Mouse (Mus musculus) neural tube, embryonic 12.5 days (tissue): ENCODE results near the gene Iqcd. TPM values are rescaled to one million over a fixed set of nuclear protein-coding genes. Genes with fewer than 3 reads are reported as not detected.

ENCODE experiments used
- ATAC-seq: fragments of 200-750 bp; cut with Nextera tagmentation; 2 replicates; pipeline ENCODE4 v1.8.0; 2017; ENCODE audit warnings: low read depth, mild to moderate bottlenecking, moderate TSS enrichment, moderate library complexity; ENCODE audit not compliant: low FRiP score
- H3K27ac ChIP-seq: fragments of 300-500 bp; sonication (generic); 2 replicates; pipeline ENCODE4 v1.5.1; 2016
- H3K27me3 ChIP-seq: fragments of 300-500 bp; sonication (generic); replicated peaks from 2 replicates; pipeline ENCODE4 v1.6.1; 2016; ENCODE audit warnings: mild to moderate bottlenecking
- H3K36me3 ChIP-seq: fragments of 300-500 bp; sonication (generic); 2 replicates; pipeline ENCODE4 v1.6.1; 2016; ENCODE audit warnings: mild to moderate bottlenecking
- H3K4me1 ChIP-seq: fragments of 300-500 bp; sonication (generic); 2 replicates; pipeline ENCODE4 v1.6.1; 2016
- H3K4me2 ChIP-seq: fragments of 300-500 bp; sonication (generic); replicated peaks from 2 replicates; pipeline ENCODE4 v1.6.1; 2016; ENCODE audit warnings: mild to moderate bottlenecking
- H3K4me3 ChIP-seq: fragments of 300-500 bp; sonication (generic); 2 replicates; pipeline ENCODE4 v1.5.1; 2016
- H3K9ac ChIP-seq: fragments of 300-500 bp; sonication (generic); 2 replicates; pipeline ENCODE4 v1.6.1; 2016; ENCODE audit warnings: mild to moderate bottlenecking
- H3K9me3 ChIP-seq: fragments of 300-500 bp; sonication (generic); 2 replicates; pipeline ENCODE4 v1.6.1; 2016; ENCODE audit warnings: mild to moderate bottlenecking
- WGBS: fragments of 180-500 bp; shearing (Covaris S2); methylation state at CpG from one replicate; pipeline ENCODE4 v1.1.7; 2016; 5-methylcytosine and 5-hydroxymethylcytosine counted together
- polyA plus RNA-seq: library from polyadenylated mRNA; unstranded; fragments of >200 nt; fragmentation: Nextera tagmentation; extraction: Ambion mirVana; gene quantifications from 2 replicates; pipeline ENCODE4 v1.2.1, GENCODE M21; 2016

Iqcd gene
- polyA plus RNA-seq, 1 experiment from 2014 or later, result 0.70 TPM

GRCm38 (mm10) chr5:120576781-120577301 lies 12.0 kb upstream of the Iqcd start:
- H3K4me1 ChIP-seq, result peaks cover 40% of the 10 kb centered on the region
- WGBS, result 79% methylated on average over 11 of the region's 11 CpGs

GRCm38 (mm10) chr5:120577935-120578441 lies 10.8 kb upstream of the Iqcd start:
- Histone ChIP-seq H3K9ac (no peak overlapping the region), H3K27me3 (no peaks in the 10 kb centered on the region), H3K4me3 (no peak overlapping the region), H3K27ac (no peak overlapping the region), H3K4me2 (0 out of 2 replicates have a peak overlapping the region, but pooled peaks have one; percentile 12), H3K9me3 (no peaks in the 10 kb centered on the region), H3K36me3 (peaks cover 7% of the 10 kb centered on the region), H3K4me1 (peaks cover 40% of the 10 kb centered on the region)
- 48% methylated on average over 10 of the region's 10 CpGs for whole genome bisulfite sequencing
- ATAC-seq, result no peak

More at GRCm38 (mm10) chr5:120576781-120577301, 12.0 kb upstream of the Iqcd start:
- Histone ChIP-seq H3K27me3 (no peaks in the 10 kb centered on the region), H3K27ac (no peak overlapping the region), H3K9ac (no peak overlapping the region), H3K4me2 (no peak overlapping the region), H3K36me3 (peaks cover under 1% of the 10 kb centered on the region; the same call in 1 of the 2 replicates), H3K9me3 (no peaks in the 10 kb centered on the region), H3K4me3 (no peak overlapping the region)
- ATAC-seq, result no peak

- Histone ChIP-seq H3K36me3 (peaks cover 13% of the 10 kb centered on the region), H3K27ac (peak overlapping the region; percentile 23; the same call in 1 of the 2 replicates), H3K27me3 (no peaks in the 10 kb centered on the region), H3K4me3 (no peak overlapping the region), H3K9me3 (no peaks in the 10 kb centered on the region), H3K4me2 (peak overlapping the region; percentile 38), H3K9ac (no peak overlapping the region), H3K4me1 (peaks cover 40% of the 10 kb centered on the region)
- WGBS, result 58% methylated on average over 12 of the region's 12 CpGs
- no peak for ATAC-seq
Measured at GRCm38 (mm10) chr5:120578504-120579081, 10.2 kb upstream of the Iqcd start.

GRCm38 (mm10) chr5:120579211-120579897 lies 9.5 kb upstream of the Iqcd start:
- Histone ChIP-seq H3K9ac (0 out of 2 replicates have a peak overlapping the region, but pooled peaks have one; percentile 5), H3K4me3 (no peak overlapping the region), H3K27me3 (no peaks in the 10 kb centered on the region), H3K36me3 (peaks cover 21% of the 10 kb centered on the region), H3K4me1 (peaks cover 40% of the 10 kb centered on the region), H3K4me2 (peak overlapping the region; percentile 38), H3K27ac (peak overlapping the region; percentile 23; the same call in 1 of the 2 replicates), H3K9me3 (no peaks in the 10 kb centered on the region)
- peak; percentile 52 for ATAC-seq
- 45% methylated on average over 26 of the region's 26 CpGs for WGBS

GRCm38 (mm10) chr5:120579898-120580626 lies 8.8 kb upstream of the Iqcd start:
- peak; percentile 38; the same call in 1 of the 2 replicates for ATAC-seq
- H3K9ac ChIP-seq, result 0 out of 2 replicates have a peak overlapping the region, but pooled peaks have one; percentile 5
- 76% methylated on average over 26 of the region's 26 CpGs for WGBS
- peak overlapping the region; percentile 23 for H3K27ac ChIP-seq
- peaks cover 28% of the 10 kb centered on the region for H3K36me3 ChIP-seq
- H3K27me3 ChIP-seq, result no peaks in the 10 kb centered on the region
- H3K4me1 ChIP-seq, result peaks cover 41% of the 10 kb centered on the region
- no peaks in the 10 kb centered on the region for H3K9me3 ChIP-seq
- no peak overlapping the region for H3K4me3 ChIP-seq
- H3K4me2 ChIP-seq, result peak overlapping the region; percentile 38

DNA sequence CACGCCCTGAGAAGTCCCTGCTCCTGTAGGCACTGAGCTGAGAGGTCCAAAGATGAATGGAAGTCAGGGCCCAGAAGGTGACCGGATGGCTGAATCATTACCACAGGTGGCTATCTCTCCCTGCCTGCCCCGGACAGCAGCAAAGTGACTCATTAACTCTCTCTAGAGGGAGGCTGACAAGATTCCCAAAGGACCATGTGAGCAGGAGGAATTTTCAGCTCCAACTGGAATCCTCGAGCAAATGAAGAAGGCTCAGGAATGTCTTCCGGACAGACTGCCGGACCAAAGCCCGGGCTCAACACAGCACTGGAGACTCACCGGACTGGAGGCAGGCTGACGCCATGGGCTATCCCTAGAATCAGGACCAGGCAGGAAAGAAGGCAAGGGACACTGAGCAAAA lies 6.8 kb upstream of the Iqcd start:
- Histone ChIP-seq H3K4me2 (no peak overlapping the region), H3K4me3 (no peak overlapping the region), H3K36me3 (peaks cover 29% of the 10 kb centered on the region), H3K9me3 (no peaks in the 10 kb centered on the region), H3K27me3 (no peaks in the 10 kb centered on the region), H3K4me1 (peaks cover 47% of the 10 kb centered on the region), H3K9ac (no peak overlapping the region), H3K27ac (no peak overlapping the region)
- no peak for ATAC-seq
- WGBS, result 86% methylated on average over 9 of the region's 9 CpGs

- no peak for ATAC-seq
- no peaks in the 10 kb centered on the region for H3K27me3 ChIP-seq
- H3K9me3 ChIP-seq, result no peaks in the 10 kb centered on the region
- no peak overlapping the region for H3K9ac ChIP-seq
- no peak overlapping the region for H3K27ac ChIP-seq
- H3K36me3 ChIP-seq, result peaks cover 29% of the 10 kb centered on the region
- peaks cover 52% of the 10 kb centered on the region for H3K4me1 ChIP-seq
- no peak overlapping the region for H3K4me3 ChIP-seq
- H3K4me2 ChIP-seq, result no peak overlapping the region
- WGBS, result 88% methylated on average over 4 of the region's 4 CpGs
Measured at GRCm38 (mm10) chr5:120583511-120583910, 5.3 kb upstream of the Iqcd start.

DNA sequence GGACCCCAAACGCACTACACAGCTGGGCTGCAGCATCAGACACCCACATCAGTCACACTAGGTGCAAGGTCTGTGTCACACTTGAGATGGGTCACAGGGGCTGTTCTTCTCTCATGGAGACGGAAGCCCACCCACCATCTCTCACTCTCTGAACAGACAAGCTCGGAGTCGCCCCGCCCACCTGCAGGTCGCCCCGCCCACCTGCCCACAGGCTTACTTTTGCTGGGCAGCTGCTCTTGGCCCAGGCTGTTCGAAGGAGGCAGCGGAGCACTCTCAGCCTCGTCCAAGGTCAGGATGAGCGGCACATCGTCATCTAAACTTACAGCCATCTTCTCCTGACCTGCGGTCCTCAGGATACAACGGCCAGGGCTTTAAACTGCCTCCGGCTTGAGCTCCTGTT lies 3.8 kb upstream of the Iqcd start:
- no peaks in the 10 kb centered on the region for H3K27me3 ChIP-seq
- H3K27ac ChIP-seq, result no peak overlapping the region
- H3K9ac ChIP-seq, result no peak overlapping the region
- H3K36me3 ChIP-seq, result peaks cover 29% of the 10 kb centered on the region
- H3K9me3 ChIP-seq, result no peaks in the 10 kb centered on the region
- WGBS, result 35% methylated on average over 15 of the region's 15 CpGs
- no peak for ATAC-seq
- peaks cover 41% of the 10 kb centered on the region for H3K4me1 ChIP-seq
- no peak overlapping the region for H3K4me3 ChIP-seq
- H3K4me2 ChIP-seq, result no peak overlapping the region

- Histone ChIP-seq H3K4me2 (peak overlapping the region; percentile 66), H3K27me3 (no peaks in the 10 kb centered on the region), H3K36me3 (peaks cover 27% of the 10 kb centered on the region), H3K9ac (peak overlapping the region; percentile 91; the same call in 1 of the 2 replicates), H3K4me3 (peak overlapping the region; percentile 77), H3K27ac (no peak overlapping the region), H3K9me3 (no peaks in the 10 kb centered on the region), H3K4me1 (peaks cover 28% of the 10 kb centered on the region)
- no peak for ATAC-seq
- WGBS, result 19% methylated on average over 17 of the region's 17 CpGs
Measured at GRCm38 (mm10) chr5:120586741-120587615, 1.8 kb upstream of the Iqcd start.

- no peak for ATAC-seq
- peak overlapping the region; percentile 77 for H3K4me3 ChIP-seq
- peak overlapping the region; percentile 66 for H3K4me2 ChIP-seq
- no peaks in the 10 kb centered on the region for H3K27me3 ChIP-seq
- H3K36me3 ChIP-seq, result peaks cover 24% of the 10 kb centered on the region
- H3K4me1 ChIP-seq, result peaks cover 28% of the 10 kb centered on the region
- 40% methylated on average over 9 of the region's 9 CpGs for WGBS
- no peaks in the 10 kb centered on the region for H3K9me3 ChIP-seq
- H3K9ac ChIP-seq, result peak overlapping the region; percentile 91; the same call in 1 of the 2 replicates
- H3K27ac ChIP-seq, result no peak overlapping the region
Measured at GRCm38 (mm10) chr5:120587616-120587926, 1.2 kb upstream of the Iqcd start.

GRCm38 (mm10) chr5:120587940-120588568 lies 762 bp upstream of the Iqcd start:
- no peak for ATAC-seq
- Histone ChIP-seq H3K4me2 (peak overlapping the region; percentile 66), H3K4me1 (peaks cover 28% of the 10 kb centered on the region), H3K9me3 (no peaks in the 10 kb centered on the region), H3K27me3 (no peaks in the 10 kb centered on the region), H3K9ac (peak overlapping the region; percentile 91), H3K27ac (no peak overlapping the region), H3K36me3 (peaks cover 21% of the 10 kb centered on the region), H3K4me3 (peak overlapping the region; percentile 77)
- WGBS, result 3% methylated on average over 29 of the region's 29 CpGs
